Mouse (Mus musculus) liver, embryonic 11.5 days (tissue): Measurements from ENCODE around the gene Lect2. TPM values are rescaled to one million over a fixed set of nuclear protein-coding genes. Genes with fewer than 3 reads are reported as not detected.

Experiments
- ATAC-seq: fragments of 200-750 bp; cut with Nextera tagmentation; replicated peaks from 2 replicates; pipeline ENCODE4 v1.8.0; 2017; ENCODE audit warnings: moderate number of reproducible peaks, mild to moderate bottlenecking, moderate TSS enrichment, moderate library complexity; ENCODE audit not compliant: low FRiP score
- DNase-seq: peaks from one replicate; pipeline ENCODE4 v3.0.0-alpha.2; 2017; ENCODE audit warnings: low spot score
- H3K27ac ChIP-seq: fragments of 300-500 bp; sonication (generic); 2 replicates; pipeline ENCODE4 v1.5.1; 2014; ENCODE audit warnings: mild to moderate bottlenecking, low read depth, low read length, control low read depth
- H3K27me3 ChIP-seq: fragments of 300-500 bp; sonication (generic); replicated peaks from 2 replicates; pipeline ENCODE4 v1.6.1; 2014; ENCODE audit warnings: low read length, mixed read lengths; ENCODE audit not compliant: control insufficient read depth, insufficient read depth
- H3K36me3 ChIP-seq: fragments of 300-500 bp; sonication (generic); 2 replicates; pipeline ENCODE4 v1.6.1; 2014; ENCODE audit warnings: mild to moderate bottlenecking, low read length, moderate library complexity, mixed read lengths; ENCODE audit not compliant: control insufficient read depth, insufficient read depth
- H3K4me1 ChIP-seq: fragments of 300-500 bp; sonication (generic); replicated peaks from 2 replicates; pipeline ENCODE4 v1.6.1; 2014; ENCODE audit warnings: low read length, mixed read lengths; ENCODE audit not compliant: control insufficient read depth, insufficient read depth
- H3K4me2 ChIP-seq: fragments of 300-500 bp; sonication (generic); 2 replicates; pipeline ENCODE4 v1.6.1; 2014; ENCODE audit warnings: mild to moderate bottlenecking, control low read depth, moderate library complexity
- H3K4me3 ChIP-seq: fragments of 300-500 bp; sonication (generic); 2 replicates; pipeline ENCODE4 v1.5.1; 2014; ENCODE audit warnings: low read depth, low read length, control low read depth
- H3K9ac ChIP-seq: fragments of 300-500 bp; sonication (generic); 2 replicates; pipeline ENCODE4 v1.6.1; 2014; ENCODE audit warnings: low read depth, low read length, control low read depth
- H3K9me3 ChIP-seq: fragments of 300-500 bp; sonication (generic); 2 replicates; pipeline ENCODE4 v1.6.1; 2016; ENCODE audit warnings: low read length, inconsistent platforms, mixed read lengths; ENCODE audit not compliant: control insufficient read depth
- WGBS: fragments of 180-500 bp; shearing (Covaris S2); extraction: QIAGEN DNeasy Blood & Tissue Kit; methylation state at CpG from one replicate; pipeline ENCODE4 v1.1.7; 2014; 5-methylcytosine and 5-hydroxymethylcytosine counted together
- polyA plus RNA-seq: library from polyadenylated mRNA; unstranded; fragments of >200 nt; fragmentation: Nextera tagmentation; extraction: Ambion mirVana; gene quantifications from 2 replicates; pipeline ENCODE4 v1.2.1, GENCODE M21; 2014

Gene Lect2
- 31.8 and 34.4 TPM in 2 replicates for polyA plus RNA-seq

- WGBS, result 61% methylated on average over 9 of the region's 9 CpGs
- H3K9ac ChIP-seq, result no peak within 1 kb of the TSS
- peak within 1 kb of the TSS; percentile 37 for H3K4me2 ChIP-seq
- no peaks in the 10 kb centered on the region for H3K36me3 ChIP-seq
- DNase-seq (no peak), ATAC-seq (no peak)
- H3K27ac ChIP-seq, result no peak within 1 kb of the TSS
- peak within 1 kb of the TSS; percentile 18 for H3K4me3 ChIP-seq
- H3K4me1 ChIP-seq, result no peaks in the 10 kb centered on the region
- H3K9me3 ChIP-seq, result no peaks in the 10 kb centered on the region
- no peaks in the 10 kb centered on the region for H3K27me3 ChIP-seq
Observed at GRCm38 (mm10) chr13:56548401-56548800, at the start of gene Lect2. TSS of gene Lect2 (minus strand) at chr13:56548502.

- no peak overlapping the region for H3K27ac ChIP-seq
- no peaks in the 10 kb centered on the region for H3K36me3 ChIP-seq
- H3K4me3 ChIP-seq, result no peak overlapping the region
- DNase-seq (no peak), ATAC-seq (no peak)
- H3K9ac ChIP-seq, result no peak overlapping the region
- no peaks in the 10 kb centered on the region for H3K9me3 ChIP-seq
- WGBS, result 88% methylated on average over 4 of the region's 4 CpGs
- no peaks in the 10 kb centered on the region for H3K27me3 ChIP-seq
- no peaks in the 10 kb centered on the region; the same call in 1 of the 2 replicates for H3K4me1 ChIP-seq
- H3K4me2 ChIP-seq, result no peak overlapping the region
Observed at GRCm38 (mm10) chr13:56597296-56597695, 49.0 kb upstream of the Lect2 start.

GRCm38 (mm10) chr13:56595246-56595645 lies 46.9 kb upstream of the Lect2 start:
- no peaks in the 10 kb centered on the region; the same call in 1 of the 2 replicates for H3K4me1 ChIP-seq
- H3K4me3 ChIP-seq, result no peak overlapping the region
- H3K27ac ChIP-seq, result no peak overlapping the region
- no peak overlapping the region for H3K9ac ChIP-seq
- 67% methylated on average over 8 of the region's 8 CpGs for WGBS
- H3K36me3 ChIP-seq, result no peaks in the 10 kb centered on the region
- H3K27me3 ChIP-seq, result no peaks in the 10 kb centered on the region
- DNase-seq (no peak), ATAC-seq (no peak)
- H3K4me2 ChIP-seq, result no peak overlapping the region
- no peaks in the 10 kb centered on the region for H3K9me3 ChIP-seq

DNA sequence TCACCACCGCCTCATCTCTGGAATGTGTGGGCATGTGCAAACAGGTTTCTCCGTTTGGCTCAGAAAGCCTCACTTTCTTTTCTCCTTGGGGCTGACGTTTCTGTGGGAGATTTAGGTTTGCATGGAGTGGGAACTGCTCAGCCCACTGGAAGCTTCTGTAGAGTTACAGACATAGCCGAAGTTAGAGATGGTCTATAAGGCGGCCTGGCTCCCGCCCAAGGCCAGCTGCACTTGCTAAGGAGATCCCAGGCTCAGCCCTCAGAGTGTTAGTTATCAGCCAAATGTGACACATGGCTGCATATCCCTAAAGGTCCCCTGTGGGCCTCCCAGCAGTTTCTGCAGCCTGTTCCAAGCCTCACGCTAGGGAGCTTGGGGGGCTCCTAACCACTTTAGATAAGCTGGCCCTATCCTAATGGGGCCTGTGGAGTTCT lies 45.7 kb upstream of the Lect2 start:
- no peak overlapping the region for H3K4me3 ChIP-seq
- no peaks in the 10 kb centered on the region for H3K27me3 ChIP-seq
- DNase-seq (no peak), ATAC-seq (no peak)
- no peak overlapping the region for H3K27ac ChIP-seq
- no peak overlapping the region for H3K4me2 ChIP-seq
- H3K4me1 ChIP-seq, result no peaks in the 10 kb centered on the region; the same call in 1 of the 2 replicates
- H3K36me3 ChIP-seq, result no peaks in the 10 kb centered on the region
- no peak overlapping the region for H3K9ac ChIP-seq
- 62% methylated on average over 7 of the region's 7 CpGs for WGBS
- H3K9me3 ChIP-seq, result no peaks in the 10 kb centered on the region

- Histone ChIP-seq H3K9me3 (no peaks in the 10 kb centered on the region), H3K27me3 (no peaks in the 10 kb centered on the region), H3K9ac (no peak overlapping the region), H3K4me1 (peaks cover 5% of the 10 kb centered on the region), H3K36me3 (no peaks in the 10 kb centered on the region), H3K4me2 (no peak overlapping the region), H3K4me3 (no peak overlapping the region), H3K27ac (no peak overlapping the region)
- no peak for DNase-seq
- WGBS, result 74% methylated on average over 5 of the region's 5 CpGs
- no peak for ATAC-seq
Observed at GRCm38 (mm10) chr13:56593196-56593595, 44.9 kb upstream of the Lect2 start.

GRCm38 (mm10) chr13:56591939-56592338 lies 43.6 kb upstream of the Lect2 start:
- no peak for DNase-seq
- Histone ChIP-seq H3K4me2 (no peak overlapping the region), H3K27ac (no peak overlapping the region), H3K9me3 (no peaks in the 10 kb centered on the region), H3K4me1 (peaks cover 5% of the 10 kb centered on the region), H3K36me3 (no peaks in the 10 kb centered on the region), H3K27me3 (no peaks in the 10 kb centered on the region), H3K9ac (no peak overlapping the region), H3K4me3 (no peak overlapping the region)
- ATAC-seq, result no peak
- 55% methylated on average over 2 of the region's 2 CpGs for WGBS

- no peak for ATAC-seq
- Histone ChIP-seq H3K4me1 (peaks cover 5% of the 10 kb centered on the region), H3K9me3 (no peaks in the 10 kb centered on the region), H3K4me2 (no peak overlapping the region), H3K4me3 (no peak overlapping the region), H3K36me3 (no peaks in the 10 kb centered on the region), H3K27ac (no peak overlapping the region), H3K9ac (no peak overlapping the region), H3K27me3 (no peaks in the 10 kb centered on the region)
- DNase-seq, result no peak
- 89% methylated on average over 8 of the region's 8 CpGs for WGBS
Observed at GRCm38 (mm10) chr13:56591191-56591590, 42.9 kb upstream of the Lect2 start.

- DNase-seq, result no peak
- 86% methylated on average over 5 of the region's 5 CpGs for WGBS
- H3K4me1 ChIP-seq, result peaks cover 5% of the 10 kb centered on the region
- H3K9me3 ChIP-seq, result no peaks in the 10 kb centered on the region
- no peak overlapping the region for H3K27ac ChIP-seq
- no peak overlapping the region for H3K9ac ChIP-seq
- no peaks in the 10 kb centered on the region for H3K27me3 ChIP-seq
- ATAC-seq, result no peak
- H3K4me3 ChIP-seq, result no peak overlapping the region
- no peaks in the 10 kb centered on the region for H3K36me3 ChIP-seq
- H3K4me2 ChIP-seq, result no peak overlapping the region
Observed at GRCm38 (mm10) chr13:56590202-56590601, 41.9 kb upstream of the Lect2 start.

GRCm38 (mm10) chr13:56588454-56589117 lies 40.3 kb upstream of the Lect2 start:
- Histone ChIP-seq H3K4me2 (no peak overlapping the region), H3K27me3 (no peaks in the 10 kb centered on the region), H3K36me3 (no peaks in the 10 kb centered on the region), H3K4me1 (peaks cover 5% of the 10 kb centered on the region), H3K27ac (no peak overlapping the region), H3K9me3 (no peaks in the 10 kb centered on the region), H3K4me3 (no peak overlapping the region), H3K9ac (no peak overlapping the region)
- WGBS, result 62% methylated on average over 14 of the region's 14 CpGs
- ATAC-seq (no peak), DNase-seq (no peak)
